In the genomic region with DNA sequence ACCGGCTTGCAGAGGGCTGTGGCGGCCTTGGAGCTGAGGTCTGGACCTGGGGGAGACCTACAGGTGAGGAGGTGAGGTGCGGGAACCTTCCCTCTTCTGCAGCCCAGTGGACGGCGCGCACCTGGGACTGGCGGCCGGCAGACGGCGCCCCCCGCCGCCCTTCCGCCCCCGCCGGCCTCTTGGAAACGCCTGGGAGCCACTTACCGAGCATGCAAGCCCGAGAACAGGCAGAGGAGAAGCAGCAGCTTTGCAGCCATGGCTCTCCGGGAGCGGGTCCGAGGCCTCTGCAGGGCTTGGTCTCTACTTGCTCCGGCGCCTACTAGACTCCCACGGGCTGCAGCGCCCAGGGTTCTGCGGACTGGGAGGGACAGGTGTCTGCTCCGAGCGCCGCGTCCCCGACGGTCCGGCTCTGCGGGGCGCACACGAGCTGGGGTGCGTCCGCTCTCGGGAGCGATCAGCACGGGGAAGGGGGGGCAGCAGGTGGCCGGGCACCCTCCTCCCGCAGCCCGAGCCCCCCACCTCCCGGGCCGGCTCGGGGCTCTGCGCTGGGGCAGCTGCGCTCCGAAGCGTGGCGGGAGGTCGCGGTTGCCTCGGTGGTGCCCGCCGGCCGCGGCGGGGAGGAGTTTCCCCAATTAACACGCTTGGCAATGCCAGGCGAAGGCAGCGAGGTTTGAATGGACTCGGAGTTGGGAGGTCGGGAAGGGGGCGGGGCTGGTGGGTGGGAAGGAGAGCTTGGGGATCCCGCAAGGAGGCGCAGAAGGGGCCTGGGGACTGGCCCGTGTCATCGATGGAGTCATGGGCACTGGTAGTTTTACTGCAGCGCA, we compare ENCODE assay signal across 10 mouse cellular contexts. TPM values are rescaled to one million over a fixed set of nuclear protein-coding genes. Genes with fewer than 3 reads are reported as not detected.
DNase-seq lines count a peak whose midpoint lies in the region; ATAC-seq and TF ChIP-seq lines count a peak whose summit lies in the region.
"Had no signal": no experiment of that assay in that cellular context is flagged by ENCODE, and none has a peak within 500 bp of the region (broad histone marks: within the 10 kb centered on the region; RNA-seq: fewer than 3 reads in every experiment).

Gene Gabrg3, minus strand, starts transcription at position 672 of the 824 bp plus-strand sequence.

- peak within 1 kb of the TSS; percentile 71 for H3K9ac ChIP-seq in forebrain, embryonic 13.5 days

- WGBS in forebrain, embryonic 13.5 days, result under 1% methylated on average over 55 of the region's 71 CpGs
- WGBS in midbrain, embryonic 10.5 days, result under 1% methylated on average over 71 of the region's 71 CpGs

- H3K4me2 ChIP-seq in forebrain, embryonic 13.5 days, result peak within 1 kb of the TSS; percentile 95

- peak; percentile 85 for ATAC-seq in forebrain, embryonic 13.5 days
- ATAC-seq in megakaryocyte progenitor cell, adult 5-6 weeks (replicated peaks; ENCODE audit: poor library complexity), result no peak

- H3K4me3 ChIP-seq in forebrain, embryonic 13.5 days, result peak within 1 kb of the TSS; percentile 68
- H3K4me3 ChIP-seq in midbrain, embryonic 10.5 days, result peak within 1 kb of the TSS; percentile 76
- H3K4me3 ChIP-seq in testis, adult 2 months (ENCODE audit: control insufficient read depth, low read depth, low read length), result peak within 1 kb of the TSS; percentile 10

- H3K4me1 ChIP-seq in forebrain, embryonic 13.5 days, result peaks cover 12% of the 10 kb centered on the region; the same call in 1 of the 2 replicates
- H3K4me1 ChIP-seq in midbrain, embryonic 10.5 days, result peaks cover 15% of the 10 kb centered on the region
- H3K4me1 ChIP-seq in testis, adult 2 months (ENCODE audit: control insufficient read depth, insufficient read depth, low read length), result no peaks in the 10 kb centered on the region; the same call in 1 of the 2 replicates

- no peak within 1 kb of the TSS for H3K27ac ChIP-seq in forebrain, embryonic 13.5 days
- H3K27ac ChIP-seq in midbrain, embryonic 10.5 days (replicated peaks), result peak within 1 kb of the TSS; percentile 75
- no peak within 1 kb of the TSS for H3K27ac ChIP-seq in testis, adult 2 months (ENCODE audit: control insufficient read depth, insufficient read depth, low read depth, low read length)

- peaks cover 17% of the 10 kb centered on the region for H3K27me3 ChIP-seq in forebrain, embryonic 13.5 days
- peaks cover 40% of the 10 kb centered on the region for H3K27me3 ChIP-seq in midbrain, embryonic 10.5 days (ENCODE audit: low read depth, poor library complexity, severe bottlenecking)
- H3K27me3 ChIP-seq in testis, adult 2 months (ENCODE audit: control insufficient read depth, insufficient read depth, low read length), result no peaks in the 10 kb centered on the region
- H3K27me3 ChIP-seq: CH12.LX had no signal

- H3K9me3 ChIP-seq in forebrain, embryonic 13.5 days (replicated peaks), result no peaks in the 10 kb centered on the region
- H3K9me3 ChIP-seq in midbrain, embryonic 10.5 days (replicated peaks), result no peaks in the 10 kb centered on the region

- no peak for TF ChIP-seq POLR2A in testis, adult 2 months (IDR thresholded peaks at IDR 0.05; ENCODE audit: control insufficient read depth, low read depth, low read length)

- intact Hi-C loops in gastrocnemius, postnatal 36 days (cut with DNase I), result no loop called here

- TF ChIP-seq CTCF in testis, adult 2 months (IDR thresholded peaks at IDR 0.05; ENCODE audit: control insufficient read depth, insufficient read depth, insufficient replicate concordance, low read depth, low read length), result no peak

- no peaks in the 10 kb centered on the region for H3K36me3 ChIP-seq in forebrain, embryonic 13.5 days (ENCODE audit: poor library complexity, severe bottlenecking)
- H3K36me3 ChIP-seq in midbrain, embryonic 10.5 days, result no peaks in the 10 kb centered on the region
- no peaks in the 10 kb centered on the region for H3K36me3 ChIP-seq in testis, adult 2 months (ENCODE audit: control insufficient read depth, insufficient read depth, low read length)

- DNase-seq in gastrocnemius, postnatal 10 days, result peak; percentile 4
- no peak for DNase-seq in gastrocnemius, postnatal 36 days
- DNase-seq in ZHBTc4 (ENCODE audit: low read depth, low spot score), result peak; percentile 45
- peak; percentile 3 for DNase-seq in kidney, postnatal 14 days
- DNase-seq in midbrain, embryonic 10.5 days (ENCODE audit: low spot score), result peak; percentile 46

RNA-seq across cellular contexts. Expression of gene Gabrg3, which starts in this region (rescaled TPM):
- under 1 TPM; 0.11 to 0.14 TPM for total RNA-seq in gastrocnemius, postnatal 10 days (2021)
- total RNA-seq in gastrocnemius, postnatal 36 days (2021), result not detected
- polyA plus RNA-seq in forebrain, embryonic 13.5 days (2015; fragmentation: Nextera tagmentation; extraction: Ambion mirVana), result 1.3 and 1.7 TPM in 2 replicates
- polyA plus RNA-seq in midbrain, embryonic 10.5 days (2016; fragmentation: Nextera tagmentation; extraction: Ambion mirVana), result 0.12 and 0.14 TPM in 2 replicates
- 0.72 and 0.73 TPM in 2 replicates for polyA plus RNA-seq in testis, adult 2 months (2012; rRNA removed)
- total RNA-seq in megakaryocyte progenitor cell, adult 5-6 weeks (2015), result not detected in 2 replicates
- total RNA-seq in megakaryocyte progenitor cell, adult 5-6 weeks (2017), result not detected in 2 replicates
- total RNA-seq: CH12.LX; hematopoietic stem cell, adult 5-6 weeks had no signal

Comparison
In these comparisons a context has a peak if more than half of its experiments do, and no peak if none do; other contexts are left out.
1. Peak in DNase-seq in gastrocnemius, postnatal 10 days; RNA of the gene not detected or under 1 TPM.
2. Peak in DNase-seq, H3K4me3 ChIP-seq and H3K27ac ChIP-seq in midbrain, embryonic 10.5 days; RNA of the gene not detected or under 1 TPM.
3. DNase-seq: peak in ZHBTc4 (single experiment) and kidney, postnatal 14 days (single experiment); none in gastrocnemius, postnatal 36 days (0 of 2).
4. H3K4me3 ChIP-seq: peak in every context shown above with its lines; median percentile 76 in midbrain, embryonic 10.5 days; 68 in forebrain, embryonic 13.5 days; 10 in testis, adult 2 months.